Comparison of ENCODE assay signal across 8 mouse cellular contexts in genomic region chr2:119741581-119742411, GRCm38 (mm10). TPM values are rescaled to one million over a fixed set of nuclear protein-coding genes. Genes with fewer than 3 reads are reported as not detected.
DNase-seq lines count a peak whose midpoint lies in the region; ATAC-seq and TF ChIP-seq lines count a peak whose summit lies in the region.

Itpka (plus strand) TSS chr2:119742337.

- 0 out of 2 replicates have a peak, but pooled peaks have one; percentile 8 for TF ChIP-seq CTCF in liver, embryonic 14.5 days (IDR thresholded peaks at IDR 0.05; ENCODE audit: low read depth)

- H3K36me3 ChIP-seq in heart, embryonic 11.5 days (ENCODE audit: control insufficient read depth, insufficient read depth, low read length): no peaks in the 10 kb centered on the region
- no peaks in the 10 kb centered on the region for H3K36me3 ChIP-seq in kidney, embryonic 15.5 days
- H3K36me3 ChIP-seq in liver, embryonic 14.5 days (replicated peaks; ENCODE audit: control insufficient read depth, insufficient read depth, low read depth): no peaks in the 10 kb centered on the region
- no peaks in the 10 kb centered on the region for H3K36me3 ChIP-seq in neural tube, embryonic 11.5 days (ENCODE audit: control insufficient read depth, insufficient read depth, low read length)

- 0% methylated on average over 34 of the region's 53 CpGs for WGBS in heart, embryonic 11.5 days (ENCODE audit: insufficient replicate concordance)
- WGBS in kidney, embryonic 15.5 days: under 1% methylated on average over 44 of the region's 53 CpGs
- WGBS in liver, embryonic 14.5 days (ENCODE audit: insufficient replicate concordance): under 1% methylated on average over 51 of the region's 53 CpGs
- WGBS in neural tube, embryonic 11.5 days: under 1% methylated on average over 47 of the region's 53 CpGs

- H3K4me2 ChIP-seq in heart, embryonic 11.5 days: peak within 1 kb of the TSS; percentile 100
- H3K4me2 ChIP-seq in kidney, embryonic 15.5 days: peak within 1 kb of the TSS; percentile 100
- H3K4me2 ChIP-seq in liver, embryonic 14.5 days (ENCODE audit: low read depth): peak within 1 kb of the TSS; percentile 100
- peak within 1 kb of the TSS; percentile 97 for H3K4me2 ChIP-seq in neural tube, embryonic 11.5 days (ENCODE audit: low read depth)

- H3K27me3 ChIP-seq in heart, embryonic 11.5 days (ENCODE audit: control insufficient read depth, insufficient read depth, low read length): peaks cover 27% of the 10 kb centered on the region
- H3K27me3 ChIP-seq in kidney, embryonic 15.5 days: peaks cover 48% of the 10 kb centered on the region
- peaks cover 19% of the 10 kb centered on the region for H3K27me3 ChIP-seq in liver, embryonic 14.5 days (ENCODE audit: control insufficient read depth, insufficient read depth, low read length)
- H3K27me3 ChIP-seq in neural tube, embryonic 11.5 days (ENCODE audit: control insufficient read depth, insufficient read depth, low read length): peaks cover 36% of the 10 kb centered on the region

- H3K4me1 ChIP-seq in heart, embryonic 11.5 days (ENCODE audit: control insufficient read depth, insufficient read depth, low read length): peaks cover 33% of the 10 kb centered on the region
- H3K4me1 ChIP-seq in kidney, embryonic 15.5 days: peaks cover 48% of the 10 kb centered on the region
- H3K4me1 ChIP-seq in liver, embryonic 14.5 days (replicated peaks; ENCODE audit: control insufficient read depth in 2 of 2, insufficient read depth in 2 of 2, low read length in 1 of 2): peaks cover 20 to 26% of the 10 kb centered on the region in 2 experiments
- H3K4me1 ChIP-seq in neural tube, embryonic 11.5 days (ENCODE audit: control insufficient read depth, insufficient read depth, low read length): peaks cover 17% of the 10 kb centered on the region

- H3K9me3 ChIP-seq in heart, embryonic 11.5 days (replicated peaks; ENCODE audit: control insufficient read depth, low read length): no peaks in the 10 kb centered on the region
- no peaks in the 10 kb centered on the region for H3K9me3 ChIP-seq in kidney, embryonic 15.5 days (replicated peaks)
- H3K9me3 ChIP-seq in liver, embryonic 14.5 days (ENCODE audit: control insufficient read depth, low read length): no peaks in the 10 kb centered on the region
- H3K9me3 ChIP-seq in neural tube, embryonic 11.5 days (ENCODE audit: control insufficient read depth, low read length): no peaks in the 10 kb centered on the region

- peak; percentile 51 for DNase-seq in right cerebral cortex, adult 18-20 months
- DNase-seq in right cerebral cortex, postnatal 36 days (ENCODE audit: low spot score in 2 of 2): no peak
- peak; percentile 89 for DNase-seq in embryo, embryonic 10.5 days (ENCODE audit: low spot score)
- peak; percentile 45 to 65 (median 51) for DNase-seq in liver, embryonic 14.5 days (ENCODE audit: low read depth in 3 of 3, low spot score in 3 of 3)
- DNase-seq in neural tube, embryonic 11.5 days (ENCODE audit: low spot score): peak; percentile 83
- DNase-seq in testis, postnatal 10 days (ENCODE audit: low spot score): peak; percentile 76

- peak within 1 kb of the TSS; percentile 82 for H3K9ac ChIP-seq in heart, embryonic 11.5 days (ENCODE audit: low read depth, low read length)
- peak within 1 kb of the TSS; percentile 65 for H3K9ac ChIP-seq in kidney, embryonic 15.5 days
- peak within 1 kb of the TSS; percentile 56 for H3K9ac ChIP-seq in liver, embryonic 14.5 days (replicated peaks)
- peak within 1 kb of the TSS; percentile 59 for H3K9ac ChIP-seq in neural tube, embryonic 11.5 days (ENCODE audit: low read length)

- TF ChIP-seq EP300 in liver, embryonic 14.5 days (IDR thresholded peaks at IDR 0.05; ENCODE audit: low read depth): no peak

- peak within 1 kb of the TSS; percentile 94 for H3K27ac ChIP-seq in heart, embryonic 11.5 days (ENCODE audit: low read depth, low read length)
- H3K27ac ChIP-seq in kidney, embryonic 15.5 days: peak within 1 kb of the TSS; percentile 90
- H3K27ac ChIP-seq in liver, embryonic 14.5 days: peak within 1 kb of the TSS; percentile 41; the same call in 1 of the 2 replicates
- peak within 1 kb of the TSS; percentile 55; the same call in 1 of the 2 replicates for H3K27ac ChIP-seq in neural tube, embryonic 11.5 days (ENCODE audit: low read depth, low read length)

- peak; percentile 79 for ATAC-seq in heart, embryonic 11.5 days (replicated peaks; ENCODE audit: insufficient number of reproducible peaks, low FRiP score, low TSS enrichment)
- peak; percentile 86 for ATAC-seq in kidney, embryonic 15.5 days (replicated peaks; ENCODE audit: low FRiP score)
- peak; percentile 76 for ATAC-seq in liver, embryonic 14.5 days (ENCODE audit: insufficient read depth)
- peak; percentile 76 for ATAC-seq in neural tube, embryonic 11.5 days (ENCODE audit: insufficient read depth, low FRiP score, low TSS enrichment)

- H3K4me3 ChIP-seq in heart, embryonic 11.5 days (ENCODE audit: low read depth, low read length): peak within 1 kb of the TSS; percentile 79
- peak within 1 kb of the TSS; percentile 71 for H3K4me3 ChIP-seq in kidney, embryonic 15.5 days (replicated peaks)
- H3K4me3 ChIP-seq in liver, embryonic 14.5 days (ENCODE audit: insufficient read depth in 1 of 2, low read depth in 2 of 2, low read length in 2 of 2): peak within 1 kb of the TSS; percentile 71 to 72
- peak within 1 kb of the TSS; percentile 58 for H3K4me3 ChIP-seq in neural tube, embryonic 11.5 days (ENCODE audit: low read depth, low read length)

RNA-seq across cellular contexts. Expression of gene Itpka, which starts in this region (rescaled TPM):
- 1.9 and 2.2 TPM in 2 replicates for polyA plus RNA-seq in heart, embryonic 11.5 days (2014; fragmentation: Nextera tagmentation; extraction: Ambion mirVana)
- polyA plus RNA-seq in kidney, embryonic 15.5 days (2015; fragmentation: Nextera tagmentation; extraction: Ambion mirVana): 1.2 and 1.5 TPM in 2 replicates
- 2.0 and 2.1 TPM in 2 replicates for polyA plus RNA-seq in liver, embryonic 14.5 days (2012; rRNA removed)
- polyA plus RNA-seq in liver, embryonic 14.5 days (2014; fragmentation: Nextera tagmentation; extraction: Ambion mirVana): 2.3 and 2.4 TPM in 2 replicates
- polyA plus RNA-seq in neural tube, embryonic 11.5 days (2014; fragmentation: Nextera tagmentation; extraction: Ambion mirVana): 0.78 and 1.1 TPM in 2 replicates

Comparison
In these comparisons a context has a peak if more than half of its experiments do, and no peak if none do; other contexts are left out.
1. DNase-seq: peak in right cerebral cortex, adult 18-20 months (single experiment), embryo, embryonic 10.5 days (single experiment), liver, embryonic 14.5 days (3 of 3), neural tube, embryonic 11.5 days (single experiment) and testis, postnatal 10 days (single experiment); none in right cerebral cortex, postnatal 36 days (0 of 2).
2. H3K27ac ChIP-seq: peak in every context shown above with its lines; median percentile 94 in heart, embryonic 11.5 days; 90 in kidney, embryonic 15.5 days; 55 in neural tube, embryonic 11.5 days; 41 in liver, embryonic 14.5 days.
3. Peak in every context shown above with its lines, with median percentiles within 50 percentile points of each other: ATAC-seq, H3K4me2 ChIP-seq, H3K4me3 ChIP-seq and H3K9ac ChIP-seq.